Mouse (Mus musculus): ENCODE results near the gene Gpr4. TPM values are rescaled to one million over a fixed set of nuclear protein-coding genes. Genes with fewer than 3 reads are reported as not detected.
A peak's percentile ranks its signal among the peaks of the same experiment; 100 is the strongest.

The Gpr4 gene
- polyA plus RNA-seq, 1 experiment from 2014 or later = 0.19 TPM

- ChIA-PET POLR2A (interaction anchor here (0.8 kb wide), 1 partner anchor 10 kb away, joined by 3 read pairs; no protein-coding TSS in a partner anchor), CTCF (interaction anchor here (1.1 to 2.2 kb wide), 3 partner anchors 10 to 17 kb away, joined by 3 to 7 read pairs (median 5); no protein-coding TSS in a partner anchor)
- in situ Hi-C loops (cut with MboI; ENCODE audit: low pct_unique_long_range_greater_than_20kb) = no loop called here
- no peaks in the 10 kb centered on the region for H3K27me3 ChIP-seq
- DNase-seq (ENCODE audit: low read depth, low spot score) = no peak
- no peak for TF ChIP-seq CTCF (IDR thresholded peaks at IDR 0.05)
- no peak for ATAC-seq
These were observed 44.2 kb downstream of the Gpr4 start for GRCm38 (mm10) chr7:19256567-19256966.

GRCm38 (mm10) chr7:19257390-19258022, 45.2 kb downstream of the Gpr4 start:
- in situ Hi-C loops (cut with MboI; ENCODE audit: low pct_unique_long_range_greater_than_20kb) = no loop called here
- no peaks in the 10 kb centered on the region for H3K27me3 ChIP-seq
- no peak for TF ChIP-seq CTCF (IDR thresholded peaks at IDR 0.05)
- ATAC-seq (no peak), DNase-seq (ENCODE audit: low read depth, low spot score) (no peak)
- ChIA-PET POLR2A (interaction anchor here (0.5 to 2.3 kb wide), 3 partner anchors 9 to 13 kb away, joined by 3 to 9 read pairs (median 3); no protein-coding TSS in a partner anchor), CTCF (interaction anchor here (2.2 to 3.2 kb wide), 2 partner anchors 10 to 18 kb away, joined by 7 to 17 read pairs; no protein-coding TSS in a partner anchor)

GRCm38 (mm10) chr7:19258336-19258735, 46.0 kb downstream of the Gpr4 start:
- TF ChIP-seq CTCF (IDR thresholded peaks at IDR 0.05) = no peak
- DNase-seq (ENCODE audit: low read depth, low spot score) = no peak
- in situ Hi-C loops (cut with MboI; ENCODE audit: low pct_unique_long_range_greater_than_20kb) = no loop called here
- no peaks in the 10 kb centered on the region for H3K27me3 ChIP-seq
- ChIA-PET CTCF (interaction anchor here (1.0 to 3.2 kb wide), 2 partner anchors 9 to 19 kb away, joined by 3 to 17 read pairs; no protein-coding TSS in a partner anchor), POLR2A (interaction anchor here (0.5 to 2.3 kb wide), 2 partner anchors 12 kb away, joined by 3 to 9 read pairs; no protein-coding TSS in a partner anchor)
- no peak for ATAC-seq

- no peak for ATAC-seq
- in situ Hi-C loops (cut with MboI; ENCODE audit: low pct_unique_long_range_greater_than_20kb) = no loop called here
- no peak for TF ChIP-seq CTCF (IDR thresholded peaks at IDR 0.05)
- POLR2A ChIA-PET = interaction anchor here (0.6 kb wide), 2 partner anchors 12 to 94 kb away, joined by 3 read pairs; partner anchors contain the start of gene Cd3eap
- CTCF ChIA-PET = no interaction called here
- no peak for DNase-seq (ENCODE audit: low read depth, low spot score)
- no peaks in the 10 kb centered on the region for H3K27me3 ChIP-seq
These were observed 52.8 kb downstream of the Gpr4 start for GRCm38 (mm10) chr7:19265147-19265546.

GRCm38 (mm10) chr7:19265928-19266822, 53.8 kb downstream of the Gpr4 start:
- TF ChIP-seq CTCF (IDR thresholded peaks at IDR 0.05) = no peak
- ATAC-seq = no peak
- DNase-seq (ENCODE audit: low read depth, low spot score) = no peak
- in situ Hi-C loops (cut with MboI; ENCODE audit: low pct_unique_long_range_greater_than_20kb) = no loop called here
- ChIA-PET POLR2A (interaction anchor here (0.6 kb wide), 2 partner anchors 9 to 93 kb away, joined by 3 read pairs; partner anchors contain the start of gene Cd3eap), CTCF (interaction anchor here (1.6 kb wide), 1 partner anchor 15 kb away, joined by 5 read pairs; no protein-coding TSS in a partner anchor)
- no peaks in the 10 kb centered on the region for H3K27me3 ChIP-seq

GRCm38 (mm10) chr7:19267051-19267450, 54.7 kb downstream of the Gpr4 start:
- TF ChIP-seq CTCF (IDR thresholded peaks at IDR 0.05) = no peak
- ATAC-seq (no peak), DNase-seq (ENCODE audit: low read depth, low spot score) (no peak)
- no peaks in the 10 kb centered on the region for H3K27me3 ChIP-seq
- in situ Hi-C loops (cut with MboI; ENCODE audit: low pct_unique_long_range_greater_than_20kb) = no loop called here
- ChIA-PET POLR2A (interaction anchor here (1.0 to 1.9 kb wide), 2 partner anchors 14 to 20 kb away, joined by 3 to 6 read pairs; no protein-coding TSS in a partner anchor), CTCF (interaction anchor here (1.3 to 2.8 kb wide), 4 partner anchors 8 to 28 kb away, joined by 3 to 18 read pairs (median 5); no protein-coding TSS in a partner anchor)

GRCm38 (mm10) chr7:19268993-19269681, 56.8 kb downstream of the Gpr4 start:
- in situ Hi-C loops (cut with MboI; ENCODE audit: low pct_unique_long_range_greater_than_20kb) = no loop called here
- ChIA-PET CTCF (interaction anchor here (1.6 to 2.8 kb wide), 2 partner anchors 22 to 30 kb away, joined by 4 to 18 read pairs; no protein-coding TSS in a partner anchor), POLR2A (interaction anchor here (0.5 to 2.9 kb wide), 5 partner anchors 11 to 71 kb away, joined by 3 to 9 read pairs (median 4); no protein-coding TSS in a partner anchor)
- no peaks in the 10 kb centered on the region for H3K27me3 ChIP-seq
- ATAC-seq (no peak), DNase-seq (ENCODE audit: low read depth, low spot score) (no peak)
- no peak for TF ChIP-seq CTCF (IDR thresholded peaks at IDR 0.05)

GRCm38 (mm10) chr7:19269721-19270441, 57.5 kb downstream of the Gpr4 start:
- ChIA-PET POLR2A (interaction anchor here (0.8 to 2.9 kb wide), 4 partner anchors 12 to 89 kb away, joined by 3 to 9 read pairs (median 4); partner anchors contain the start of genes Cd3eap and Ppp1r13l), CTCF (interaction anchor here (1.6 to 2.8 kb wide), 2 partner anchors 22 to 30 kb away, joined by 4 to 18 read pairs; no protein-coding TSS in a partner anchor)
- no peaks in the 10 kb centered on the region for H3K27me3 ChIP-seq
- DNase-seq (ENCODE audit: low read depth, low spot score) (no peak), ATAC-seq (peak; percentile 45)
- in situ Hi-C loops (cut with MboI; ENCODE audit: low pct_unique_long_range_greater_than_20kb) = no loop called here
- no peak for TF ChIP-seq CTCF (IDR thresholded peaks at IDR 0.05)
